Mouse (Mus musculus): ENCODE results near the gene Sipa1l1. TPM values are rescaled to one million over a fixed set of nuclear protein-coding genes. Genes with fewer than 3 reads are reported as not detected.

Gene Sipa1l1
- total and polyA plus RNA-seq, 2 experiments from 2014 or later: 7.0 to 17.1 TPM

GRCm38 (mm10) chr12:82297196-82297595 is 128.1 kb downstream of the Sipa1l1 start:
- H3K36me3 ChIP-seq (replicated peaks; ENCODE audit: control insufficient read depth, insufficient read depth, low read length): no peaks in the 10 kb centered on the region
- H3K9ac ChIP-seq (replicated peaks; ENCODE audit: low read depth, low read length): no peak overlapping the region
- TF ChIP-seq EP300 (IDR thresholded peaks at IDR 0.05; ENCODE audit: low read depth) (no peak), CTCF (IDR thresholded peaks at IDR 0.05; ENCODE audit: low read depth) (no peak)
- 87% methylated on average over 6 of the region's 6 CpGs for WGBS
- DNase-seq (ENCODE audit: low spot score) (no peak), ATAC-seq (ENCODE audit: insufficient read depth, low read depth) (no peak)
- H3K4me2 ChIP-seq (ENCODE audit: low read depth, low read length): no peak overlapping the region
- H3K4me3 ChIP-seq (ENCODE audit: low read depth, low read length): no peak overlapping the region
- H3K9me3 ChIP-seq (replicated peaks; ENCODE audit: control insufficient read depth, low read length): no peaks in the 10 kb centered on the region
- peaks cover 4% of the 10 kb centered on the region for H3K4me1 ChIP-seq (ENCODE audit: control insufficient read depth, insufficient read depth)
- no peak overlapping the region for H3K27ac ChIP-seq (ENCODE audit: low read depth)
- no peaks in the 10 kb centered on the region for H3K27me3 ChIP-seq (ENCODE audit: control insufficient read depth, insufficient read depth, low read length)

- Histone ChIP-seq H3K4me1 (ENCODE audit: control insufficient read depth, insufficient read depth) (peaks cover 2% of the 10 kb centered on the region), H3K4me3 (ENCODE audit: low read depth, low read length) (no peak overlapping the region), H3K27ac (ENCODE audit: low read depth) (no peak overlapping the region), H3K9me3 (replicated peaks; ENCODE audit: control insufficient read depth, low read length) (no peaks in the 10 kb centered on the region), H3K4me2 (ENCODE audit: low read depth, low read length) (no peak overlapping the region), H3K36me3 (replicated peaks; ENCODE audit: control insufficient read depth, insufficient read depth, low read length) (no peaks in the 10 kb centered on the region), H3K9ac (replicated peaks; ENCODE audit: low read depth, low read length) (no peak overlapping the region), H3K27me3 (ENCODE audit: control insufficient read depth, insufficient read depth, low read length) (no peaks in the 10 kb centered on the region)
- DNase-seq (ENCODE audit: low spot score): no peak
- TF ChIP-seq EP300 (IDR thresholded peaks at IDR 0.05; ENCODE audit: low read depth): no peak
- TF ChIP-seq CTCF (IDR thresholded peaks at IDR 0.05; ENCODE audit: low read depth): no peak
- ATAC-seq (ENCODE audit: insufficient read depth, low read depth): no peak
- 88% methylated on average over 9 of the region's 9 CpGs for WGBS
Measured at GRCm38 (mm10) chr12:82298662-82299460, 129.7 kb downstream of the Sipa1l1 start.

- no peak overlapping the region for H3K4me2 ChIP-seq (ENCODE audit: low read depth, low read length)
- no peak overlapping the region for H3K4me3 ChIP-seq (ENCODE audit: low read depth, low read length)
- no peaks in the 10 kb centered on the region for H3K9me3 ChIP-seq (replicated peaks; ENCODE audit: control insufficient read depth, low read length)
- no peak overlapping the region for H3K9ac ChIP-seq (replicated peaks; ENCODE audit: low read depth, low read length)
- 76% methylated on average over 2 of the region's 2 CpGs for WGBS
- TF ChIP-seq EP300 (IDR thresholded peaks at IDR 0.05; ENCODE audit: low read depth): no peak
- no peak for TF ChIP-seq CTCF (IDR thresholded peaks at IDR 0.05; ENCODE audit: low read depth)
- no peaks in the 10 kb centered on the region for H3K27me3 ChIP-seq (ENCODE audit: control insufficient read depth, insufficient read depth, low read length)
- ATAC-seq (ENCODE audit: insufficient read depth, low read depth) (no peak), DNase-seq (ENCODE audit: low spot score) (no peak)
- no peaks in the 10 kb centered on the region for H3K4me1 ChIP-seq (ENCODE audit: control insufficient read depth, insufficient read depth)
- no peaks in the 10 kb centered on the region for H3K36me3 ChIP-seq (replicated peaks; ENCODE audit: control insufficient read depth, insufficient read depth, low read length)
- H3K27ac ChIP-seq (ENCODE audit: low read depth): no peak overlapping the region
Measured at GRCm38 (mm10) chr12:82304140-82304539, 135.0 kb downstream of the Sipa1l1 start.

- Histone ChIP-seq H3K4me2 (ENCODE audit: low read depth, low read length) (no peak overlapping the region), H3K27ac (ENCODE audit: low read depth) (no peak overlapping the region), H3K36me3 (replicated peaks; ENCODE audit: control insufficient read depth, insufficient read depth, low read length) (no peaks in the 10 kb centered on the region), H3K9me3 (replicated peaks; ENCODE audit: control insufficient read depth, low read length) (no peaks in the 10 kb centered on the region), H3K27me3 (ENCODE audit: control insufficient read depth, insufficient read depth, low read length) (no peaks in the 10 kb centered on the region), H3K4me3 (ENCODE audit: low read depth, low read length) (no peak overlapping the region), H3K9ac (replicated peaks; ENCODE audit: low read depth, low read length) (no peak overlapping the region), H3K4me1 (ENCODE audit: control insufficient read depth, insufficient read depth) (no peaks in the 10 kb centered on the region)
- TF ChIP-seq CTCF (IDR thresholded peaks at IDR 0.05; ENCODE audit: low read depth) (no peak), EP300 (IDR thresholded peaks at IDR 0.05; ENCODE audit: low read depth) (no peak)
- 57% methylated on average over 4 of the region's 4 CpGs for WGBS
- DNase-seq (ENCODE audit: low spot score): no peak
- no peak for ATAC-seq (ENCODE audit: insufficient read depth, low read depth)
Measured at GRCm38 (mm10) chr12:82306035-82306434, 136.9 kb downstream of the Sipa1l1 start.

GRCm38 (mm10) chr12:82311593-82311992 is 142.5 kb downstream of the Sipa1l1 start:
- DNase-seq (ENCODE audit: low spot score) (no peak), ATAC-seq (ENCODE audit: insufficient read depth, low read depth) (0 out of 2 replicates have a peak, but pooled peaks have one; percentile 27)
- no peak overlapping the region for H3K27ac ChIP-seq (ENCODE audit: low read depth)

More at GRCm38 (mm10) chr12:82311593-82311992, 142.5 kb downstream of the Sipa1l1 start:
- Histone ChIP-seq H3K4me3 (ENCODE audit: low read depth, low read length) (no peak overlapping the region), H3K9me3 (replicated peaks; ENCODE audit: control insufficient read depth, low read length) (no peaks in the 10 kb centered on the region), H3K36me3 (replicated peaks; ENCODE audit: control insufficient read depth, insufficient read depth, low read length) (no peaks in the 10 kb centered on the region), H3K9ac (replicated peaks; ENCODE audit: low read depth, low read length) (no peak overlapping the region), H3K27me3 (ENCODE audit: control insufficient read depth, insufficient read depth, low read length) (no peaks in the 10 kb centered on the region), H3K4me2 (ENCODE audit: low read depth, low read length) (no peak overlapping the region), H3K4me1 (ENCODE audit: control insufficient read depth, insufficient read depth) (peaks cover 11% of the 10 kb centered on the region)
- TF ChIP-seq CTCF (IDR thresholded peaks at IDR 0.05; ENCODE audit: low read depth) (no peak), EP300 (IDR thresholded peaks at IDR 0.05; ENCODE audit: low read depth) (no peak)
- 79% methylated on average over 2 of the region's 2 CpGs for WGBS
